Mouse (Mus musculus): Measurements from ENCODE around the gene Cidec. TPM values are rescaled to one million over a fixed set of nuclear protein-coding genes. Genes with fewer than 3 reads are reported as not detected.

Gene Cidec
- polyA plus RNA-seq, 1 experiment from 2014 or later = 0.10 TPM

Small RNAs within 50 kb of the gene (microRNA-seq; reads per million reads assigned to microRNA genes)
- not detected for gene Gm24387

Other genes with a start within 250 kb of the Cidec start
- 0.49 and 1.0 TPM in 2 replicates for gene Lhfpl4, start 240.4 kb downstream of the Cidec start, polyA plus RNA-seq (2016; fragmentation: Nextera tagmentation; extraction: Ambion mirVana)
- gene Mtmr14, start 197.9 kb downstream of the Cidec start, polyA plus RNA-seq (2016; fragmentation: Nextera tagmentation; extraction: Ambion mirVana) = 29.7 and 36.6 TPM in 2 replicates
- gene Cpne9, start 153.5 kb downstream of the Cidec start, polyA plus RNA-seq (2016; fragmentation: Nextera tagmentation; extraction: Ambion mirVana) = 0.05 TPM in 1 of 2 replicates, not detected in the other
- gene Brpf1, start 128.6 kb downstream of the Cidec start, polyA plus RNA-seq (2016; fragmentation: Nextera tagmentation; extraction: Ambion mirVana) = 15.0 and 17.7 TPM in 2 replicates
- 13.6 and 15.9 TPM in 2 replicates for gene Ogg1, start 108.8 kb downstream of the Cidec start, polyA plus RNA-seq (2016; fragmentation: Nextera tagmentation; extraction: Ambion mirVana)
- 82.7 and 89.2 TPM in 2 replicates for gene Camk1, start 91.8 kb downstream of the Cidec start, polyA plus RNA-seq (2016; fragmentation: Nextera tagmentation; extraction: Ambion mirVana)
- gene Tada3, start 57.9 kb downstream of the Cidec start, polyA plus RNA-seq (2016; fragmentation: Nextera tagmentation; extraction: Ambion mirVana) = 46.7 TPM in 2 replicates
- 330 and 356 TPM in 2 replicates for gene Arpc4, start 57.6 kb downstream of the Cidec start, polyA plus RNA-seq (2016; fragmentation: Nextera tagmentation; extraction: Ambion mirVana)
- gene Ttll3, start 46.5 kb downstream of the Cidec start, polyA plus RNA-seq (2016; fragmentation: Nextera tagmentation; extraction: Ambion mirVana) = 2.0 and 2.5 TPM in 2 replicates
- gene Rpusd3, start 16.4 kb downstream of the Cidec start, polyA plus RNA-seq (2016; fragmentation: Nextera tagmentation; extraction: Ambion mirVana) = 23.4 and 26.1 TPM in 2 replicates
- gene Jagn1, start 6.8 kb upstream of the Cidec start, polyA plus RNA-seq (2016; fragmentation: Nextera tagmentation; extraction: Ambion mirVana) = 79.5 and 89.1 TPM in 2 replicates
- gene Il17re, start 22.7 kb upstream of the Cidec start, polyA plus RNA-seq (2016; fragmentation: Nextera tagmentation; extraction: Ambion mirVana) = 1.9 and 3.6 TPM in 2 replicates
- gene Il17rc, start 35.7 kb upstream of the Cidec start, polyA plus RNA-seq (2016; fragmentation: Nextera tagmentation; extraction: Ambion mirVana) = 4.3 and 4.5 TPM in 2 replicates
- gene Creld1, start 47.5 kb upstream of the Cidec start, polyA plus RNA-seq (2016; fragmentation: Nextera tagmentation; extraction: Ambion mirVana) = 42.1 and 57.8 TPM in 2 replicates
- 0.32 and 0.41 TPM in 2 replicates for gene Prrt3, start 66.2 kb upstream of the Cidec start, polyA plus RNA-seq (2016; fragmentation: Nextera tagmentation; extraction: Ambion mirVana)
- 88.0 and 90.2 TPM in 2 replicates for gene Emc3, start 95.9 kb upstream of the Cidec start, polyA plus RNA-seq (2016; fragmentation: Nextera tagmentation; extraction: Ambion mirVana)
- 12.6 and 13.9 TPM in 2 replicates for gene Fancd2, start 95.9 kb upstream of the Cidec start, polyA plus RNA-seq (2016; fragmentation: Nextera tagmentation; extraction: Ambion mirVana)
- 0.16 and 0.38 TPM in 2 replicates for gene Fancd2os, start 165.0 kb upstream of the Cidec start, polyA plus RNA-seq (2016; fragmentation: Nextera tagmentation; extraction: Ambion mirVana)
- 170 and 197 TPM in 2 replicates for gene Brk1, start 169.0 kb upstream of the Cidec start, polyA plus RNA-seq (2016; fragmentation: Nextera tagmentation; extraction: Ambion mirVana)
- 32.3 and 34.2 TPM in 2 replicates for gene Vhl, start 188.2 kb upstream of the Cidec start, polyA plus RNA-seq (2016; fragmentation: Nextera tagmentation; extraction: Ambion mirVana)
- 12.5 TPM in 2 replicates for gene Irak2, start 202.7 kb upstream of the Cidec start, polyA plus RNA-seq (2016; fragmentation: Nextera tagmentation; extraction: Ambion mirVana)

Data from heart, embryonic 10.5 days (tissue).